Mouse (Mus musculus) forebrain, embryonic 11.5 days (tissue): ENCODE results near the gene Nfya. TPM values are rescaled to one million over a fixed set of nuclear protein-coding genes. Genes with fewer than 3 reads are reported as not detected.

ENCODE experiments used
- ATAC-seq: fragments of 200-750 bp; cut with Nextera tagmentation; replicated peaks from 2 replicates; pipeline ENCODE4 v1.8.0; 2017; ENCODE audit warnings: moderate TSS enrichment; ENCODE audit not compliant: low FRiP score
- DNase-seq: peaks from one replicate; pipeline ENCODE4 v3.0.0-alpha.2; 2017; ENCODE audit warnings: low spot score
- H3K27ac ChIP-seq: fragments of 300-500 bp; sonication (generic); 2 replicates; pipeline ENCODE4 v1.5.1; 2014; ENCODE audit warnings: low read depth, low read length
- H3K27me3 ChIP-seq: fragments of 300-500 bp; sonication (generic); 2 replicates; pipeline ENCODE4 v1.6.1; 2014; ENCODE audit warnings: mild to moderate bottlenecking, low read length, mixed read lengths; ENCODE audit not compliant: control insufficient read depth, insufficient read depth
- H3K36me3 ChIP-seq: fragments of 300-500 bp; sonication (generic); 2 replicates; pipeline ENCODE4 v1.6.1; 2014; ENCODE audit warnings: mild to moderate bottlenecking, low read length, moderate library complexity, mixed read lengths; ENCODE audit not compliant: control insufficient read depth, insufficient read depth
- H3K4me1 ChIP-seq: fragments of 300-500 bp; sonication (generic); replicated peaks from 2 replicates; pipeline ENCODE4 v1.6.1; 2014; ENCODE audit warnings: low read length, mixed read lengths; ENCODE audit not compliant: control insufficient read depth, insufficient read depth
- H3K4me2 ChIP-seq: fragments of 300-500 bp; sonication (generic); 2 replicates; pipeline ENCODE4 v1.6.1; 2014; ENCODE audit warnings: low read depth, mild to moderate bottlenecking, low read length, moderate library complexity, mixed read lengths; ENCODE audit not compliant: severe bottlenecking
- H3K4me3 ChIP-seq: fragments of 300-500 bp; sonication (generic); 2 replicates; pipeline ENCODE4 v1.5.1; 2014; ENCODE audit warnings: low read depth, low read length
- H3K9ac ChIP-seq: fragments of 300-500 bp; sonication (generic); 2 replicates; pipeline ENCODE4 v1.6.1; 2014; ENCODE audit warnings: low read length
- H3K9me3 ChIP-seq: fragments of 300-500 bp; sonication (generic); 2 replicates; pipeline ENCODE4 v1.6.1; 2016; ENCODE audit warnings: low read length, mixed read lengths; ENCODE audit not compliant: control insufficient read depth
- WGBS: fragments of 180-500 bp; shearing (Covaris S2); extraction: QIAGEN DNeasy Blood & Tissue Kit; methylation state at CpG from one replicate; pipeline ENCODE4 v1.1.7; 2014; 5-methylcytosine and 5-hydroxymethylcytosine counted together
- polyA plus RNA-seq: library from polyadenylated mRNA; unstranded; fragments of >200 nt; fragmentation: Nextera tagmentation; extraction: Ambion mirVana; gene quantifications from 2 replicates; pipeline ENCODE4 v1.2.1, GENCODE M21; 2014

Nfya gene
- polyA plus RNA-seq, 1 experiment from 2014 or later = 24.5 TPM

GRCm38 (mm10) chr17:48410299-48410785, 636 bp upstream of the Nfya start:
- peak overlapping the region; percentile 98 for H3K27ac ChIP-seq
- ATAC-seq (peak; percentile 26), DNase-seq (no peak)
- H3K36me3 ChIP-seq = no peaks in the 10 kb centered on the region; the same call in 1 of the 2 replicates
- H3K9me3 ChIP-seq = no peaks in the 10 kb centered on the region
- H3K4me1 ChIP-seq = peaks cover 5% of the 10 kb centered on the region; the same call in 1 of the 2 replicates
- no peaks in the 10 kb centered on the region for H3K27me3 ChIP-seq
- H3K9ac ChIP-seq = peak overlapping the region; percentile 86
- H3K4me2 ChIP-seq = peak overlapping the region; percentile 54
- 0% methylated on average over 13 of the region's 13 CpGs for WGBS
- peak overlapping the region; percentile 84 for H3K4me3 ChIP-seq

GRCm38 (mm10) chr17:48408526-48409291, 997 bp downstream of the Nfya start:
- ATAC-seq (peak; percentile 37), DNase-seq (peak; percentile 85)
- Histone ChIP-seq H3K27ac (peak overlapping the region; percentile 100), H3K4me2 (peak overlapping the region; percentile 77), H3K4me1 (peaks cover 5% of the 10 kb centered on the region; the same call in 1 of the 2 replicates), H3K9me3 (no peaks in the 10 kb centered on the region), H3K27me3 (no peaks in the 10 kb centered on the region), H3K4me3 (peak overlapping the region; percentile 84), H3K9ac (peak overlapping the region; percentile 100), H3K36me3 (no peaks in the 10 kb centered on the region)
- WGBS = under 1% methylated on average over 39 of the region's 47 CpGs

- H3K4me3 ChIP-seq = peak overlapping the region; percentile 84
- H3K4me2 ChIP-seq = peak overlapping the region; percentile 77
- no peaks in the 10 kb centered on the region for H3K27me3 ChIP-seq
- ATAC-seq = no peak
- no peak for DNase-seq
- no peaks in the 10 kb centered on the region for H3K36me3 ChIP-seq
- H3K9ac ChIP-seq = peak overlapping the region; percentile 100
- peak overlapping the region; percentile 100 for H3K27ac ChIP-seq
- H3K9me3 ChIP-seq = no peaks in the 10 kb centered on the region
- H3K4me1 ChIP-seq = peaks cover 5% of the 10 kb centered on the region; the same call in 1 of the 2 replicates
- WGBS = 15% methylated on average over 8 of the region's 8 CpGs
Observed at GRCm38 (mm10) chr17:48407910-48408525, 1.7 kb downstream of the Nfya start.

GRCm38 (mm10) chr17:48407154-48407553, 2.6 kb downstream of the Nfya start:
- Histone ChIP-seq H3K4me3 (no peak overlapping the region), H3K27ac (no peak overlapping the region), H3K4me2 (peak overlapping the region; percentile 77; the same call in 1 of the 2 replicates), H3K9ac (peak overlapping the region; percentile 100; the same call in 1 of the 2 replicates), H3K36me3 (no peaks in the 10 kb centered on the region), H3K27me3 (no peaks in the 10 kb centered on the region), H3K9me3 (no peaks in the 10 kb centered on the region), H3K4me1 (peaks cover 5% of the 10 kb centered on the region; the same call in 1 of the 2 replicates)
- 94% methylated on average over 4 of the region's 4 CpGs for WGBS
- ATAC-seq = no peak
- DNase-seq = no peak

- H3K4me3 ChIP-seq = no peak overlapping the region
- no peak overlapping the region for H3K27ac ChIP-seq
- no peaks in the 10 kb centered on the region for H3K9me3 ChIP-seq
- H3K27me3 ChIP-seq = no peaks in the 10 kb centered on the region
- no peak for ATAC-seq
- no peak overlapping the region for H3K9ac ChIP-seq
- peaks cover 5% of the 10 kb centered on the region; the same call in 1 of the 2 replicates for H3K4me1 ChIP-seq
- no peaks in the 10 kb centered on the region for H3K36me3 ChIP-seq
- no peak for DNase-seq
- H3K4me2 ChIP-seq = no peak overlapping the region
- WGBS = 76% methylated on average over 1 of the region's 1 CpGs
Observed at GRCm38 (mm10) chr17:48404706-48405105, 5.0 kb downstream of the Nfya start.

GRCm38 (mm10) chr17:48403848-48404247, 5.9 kb downstream of the Nfya start:
- Histone ChIP-seq H3K4me1 (peaks cover 5% of the 10 kb centered on the region; the same call in 1 of the 2 replicates), H3K36me3 (no peaks in the 10 kb centered on the region; the same call in 1 of the 2 replicates), H3K9ac (no peak overlapping the region), H3K27me3 (no peaks in the 10 kb centered on the region), H3K9me3 (no peaks in the 10 kb centered on the region), H3K4me2 (no peak overlapping the region), H3K4me3 (no peak overlapping the region), H3K27ac (no peak overlapping the region)
- WGBS = 96% methylated on average over 2 of the region's 2 CpGs
- no peak for ATAC-seq
- no peak for DNase-seq

GRCm38 (mm10) chr17:48402751-48403150, 7.0 kb downstream of the Nfya start:
- H3K4me1 ChIP-seq = peaks cover 2% of the 10 kb centered on the region; the same call in 1 of the 2 replicates
- H3K4me3 ChIP-seq = no peak overlapping the region
- H3K9me3 ChIP-seq = no peaks in the 10 kb centered on the region
- ATAC-seq (no peak), DNase-seq (no peak)
- no peak overlapping the region for H3K9ac ChIP-seq
- H3K4me2 ChIP-seq = no peak overlapping the region
- 96% methylated on average over 3 of the region's 3 CpGs for WGBS
- no peaks in the 10 kb centered on the region; the same call in 1 of the 2 replicates for H3K36me3 ChIP-seq
- H3K27ac ChIP-seq = no peak overlapping the region
- H3K27me3 ChIP-seq = no peaks in the 10 kb centered on the region

GRCm38 (mm10) chr17:48401710-48402109, 8.0 kb downstream of the Nfya start:
- no peak for DNase-seq
- Histone ChIP-seq H3K4me1 (no peaks in the 10 kb centered on the region), H3K4me3 (no peak overlapping the region), H3K9ac (no peak overlapping the region), H3K36me3 (no peaks in the 10 kb centered on the region; the same call in 1 of the 2 replicates), H3K9me3 (no peaks in the 10 kb centered on the region), H3K27ac (no peak overlapping the region), H3K27me3 (no peaks in the 10 kb centered on the region), H3K4me2 (no peak overlapping the region)
- no peak for ATAC-seq
- 86% methylated on average over 4 of the region's 4 CpGs for WGBS
